Mouse (Mus musculus) forebrain, postnatal 0 days (tissue): Measurements from ENCODE around the gene Fam83e. TPM values are rescaled to one million over a fixed set of nuclear protein-coding genes. Genes with fewer than 3 reads are reported as not detected.

ENCODE experiments used
- ATAC-seq: fragments of 200-750 bp; cut with Nextera tagmentation; 2 replicates; pipeline ENCODE4 v1.8.0; 2017; ENCODE audit warnings: mild to moderate bottlenecking, moderate library complexity
- DNase-seq: peaks from one replicate; pipeline ENCODE4 v3.0.0-alpha.2; 2015
- H3K27ac ChIP-seq: fragments of 300-500 bp; sonication (generic); 2 replicates; pipeline ENCODE4 v1.5.1; 2014; ENCODE audit warnings: low read depth, mild to moderate bottlenecking, antibody characterized with exemption, low read length, moderate library complexity, mixed read lengths
- H3K27me3 ChIP-seq: fragments of 300-500 bp; sonication (generic); 2 replicates; pipeline ENCODE4 v1.6.1; 2014; ENCODE audit warnings: mild to moderate bottlenecking, low read length, mixed read lengths; ENCODE audit not compliant: insufficient read depth
- H3K36me3 ChIP-seq: fragments of 300-500 bp; sonication (generic); 2 replicates; pipeline ENCODE4 v1.6.1; 2014; ENCODE audit warnings: mild to moderate bottlenecking, moderate library complexity; ENCODE audit not compliant: insufficient read depth
- H3K4me1 ChIP-seq: fragments of 300-500 bp; sonication (generic); 2 replicates; pipeline ENCODE4 v1.6.1; 2014; ENCODE audit warnings: antibody characterized with exemption; ENCODE audit not compliant: insufficient read depth
- H3K4me2 ChIP-seq: fragments of 300-500 bp; sonication (generic); 2 replicates; pipeline ENCODE4 v1.6.1; 2014; ENCODE audit warnings: low read depth, mild to moderate bottlenecking, moderate library complexity
- H3K4me3 ChIP-seq: fragments of 300-500 bp; sonication (generic); 2 replicates; pipeline ENCODE4 v1.5.1; 2014; ENCODE audit warnings: low read depth, low read length, mixed read lengths
- H3K9ac ChIP-seq: fragments of 300-500 bp; sonication (generic); 2 replicates; pipeline ENCODE4 v1.6.1; 2014; ENCODE audit warnings: mild to moderate bottlenecking
- H3K9me3 ChIP-seq: fragments of 300-500 bp; sonication (generic); 2 replicates; pipeline ENCODE4 v1.6.1; 2016; ENCODE audit warnings: low read length
- CTCF ChIP-seq: sonication (generic); IDR thresholded peaks from 2 replicates; pipeline ENCODE4 v1.5.1; 2016; ENCODE audit warnings: antibody characterized with exemption, control low read depth, low read depth
- WGBS: fragments of 180-500 bp; shearing (Covaris S2); extraction: QIAGEN DNeasy Blood & Tissue Kit; methylation state at CpG from one replicate; pipeline ENCODE4 v1.1.7; 2014; 5-methylcytosine and 5-hydroxymethylcytosine counted together
- polyA plus RNA-seq: library from polyadenylated mRNA; unstranded; fragments of >200 nt; fragmentation: Nextera tagmentation; extraction: Ambion mirVana; gene quantifications from 2 replicates; pipeline ENCODE4 v1.2.1, GENCODE M21; 2015
- total RNA-seq: library from RNA; depleted of rRNA; stranded (reverse); fragments of >200 nt; gene quantifications from 2 replicates; pipeline ENCODE4 v1.2.3, GENCODE M21; 2014

Gene Fam83e
- total and polyA plus RNA-seq, 2 experiments from 2014 or later, result 0.33 TPM; not detected in 1

GRCm38 (mm10) chr7:45715090-45715708 is 5.8 kb upstream of the Fam83e start, which contains the start of gene Rpl18:
Gene Rpl18, plus strand, starts transcription at chr7:45715457.
- H3K27me3 ChIP-seq, result no peaks in the 10 kb centered on the region
- peak within 1 kb of the TSS; percentile 64 for H3K27ac ChIP-seq
- 7% methylated on average over 34 of the region's 34 CpGs for WGBS
- H3K4me3 ChIP-seq, result peak within 1 kb of the TSS; percentile 66
- peak within 1 kb of the TSS; percentile 74 for H3K9ac ChIP-seq
- H3K9me3 ChIP-seq, result no peaks in the 10 kb centered on the region
- peaks cover 38% of the 10 kb centered on the region for H3K36me3 ChIP-seq
- peaks cover 19% of the 10 kb centered on the region for H3K4me1 ChIP-seq
- TF ChIP-seq CTCF, result 0 out of 2 replicates have a peak, but pooled peaks have one; percentile 14
- H3K4me2 ChIP-seq, result peak within 1 kb of the TSS; percentile 91
- DNase-seq (peak; percentile 99), ATAC-seq (peak; percentile 94)

GRCm38 (mm10) chr7:45715741-45716459 is 5.1 kb upstream of the Fam83e start:
- H3K4me3 ChIP-seq, result peak overlapping the region; percentile 66
- H3K36me3 ChIP-seq, result peaks cover 37% of the 10 kb centered on the region
- no peak for DNase-seq
- no peak overlapping the region; the same call in 1 of the 2 replicates for H3K27ac ChIP-seq
- no peaks in the 10 kb centered on the region for H3K9me3 ChIP-seq
- TF ChIP-seq CTCF, result no peak
- 81% methylated on average over 19 of the region's 19 CpGs for WGBS
- H3K27me3 ChIP-seq, result no peaks in the 10 kb centered on the region
- H3K9ac ChIP-seq, result no peak overlapping the region
- peak overlapping the region; percentile 91 for H3K4me2 ChIP-seq
- ATAC-seq, result no peak
- H3K4me1 ChIP-seq, result peaks cover 19% of the 10 kb centered on the region

- Histone ChIP-seq H3K4me2 (peak overlapping the region; percentile 52; the same call in 1 of the 2 replicates), H3K9me3 (no peaks in the 10 kb centered on the region), H3K27ac (no peak overlapping the region), H3K4me3 (no peak overlapping the region), H3K36me3 (peaks cover 37% of the 10 kb centered on the region), H3K27me3 (no peaks in the 10 kb centered on the region), H3K9ac (no peak overlapping the region), H3K4me1 (peaks cover 19% of the 10 kb centered on the region)
- TF ChIP-seq CTCF, result no peak
- WGBS, result 91% methylated on average over 3 of the region's 3 CpGs
- no peak for DNase-seq
- no peak for ATAC-seq
Observed at GRCm38 (mm10) chr7:45716460-45716857, 4.6 kb upstream of the Fam83e start.

- Histone ChIP-seq H3K27ac (peak overlapping the region; percentile 90), H3K27me3 (no peaks in the 10 kb centered on the region), H3K9ac (peak overlapping the region; percentile 65), H3K4me1 (peaks cover 19% of the 10 kb centered on the region), H3K36me3 (peaks cover 37% of the 10 kb centered on the region), H3K4me2 (peak overlapping the region; percentile 52), H3K9me3 (no peaks in the 10 kb centered on the region), H3K4me3 (peak overlapping the region; percentile 72)
- ATAC-seq (no peak), DNase-seq (no peak)
- TF ChIP-seq CTCF, result no peak
- 10% methylated on average over 31 of the region's 31 CpGs for WGBS
Observed at GRCm38 (mm10) chr7:45716952-45717917, 3.8 kb upstream of the Fam83e start.

GRCm38 (mm10) chr7:45717918-45718297 is 3.1 kb upstream of the Fam83e start, which contains the start of gene Sphk2:
Gene Sphk2, minus strand, starts transcription at chr7:45718002.
- Histone ChIP-seq H3K9ac (peak within 1 kb of the TSS; percentile 91), H3K27ac (peak within 1 kb of the TSS; percentile 90), H3K36me3 (peaks cover 36% of the 10 kb centered on the region), H3K9me3 (no peaks in the 10 kb centered on the region), H3K27me3 (no peaks in the 10 kb centered on the region), H3K4me2 (peak within 1 kb of the TSS; percentile 65), H3K4me3 (peak within 1 kb of the TSS; percentile 72), H3K4me1 (peaks cover 19% of the 10 kb centered on the region)
- DNase-seq (peak; percentile 100), ATAC-seq (peak; percentile 82)
- under 1% methylated on average over 41 of the region's 41 CpGs for WGBS
- TF ChIP-seq CTCF, result no peak

- Histone ChIP-seq H3K4me1 (peaks cover 19% of the 10 kb centered on the region), H3K9me3 (no peaks in the 10 kb centered on the region), H3K27me3 (no peaks in the 10 kb centered on the region), H3K36me3 (peaks cover 34% of the 10 kb centered on the region), H3K4me3 (peak overlapping the region; percentile 72), H3K27ac (peak overlapping the region; percentile 90), H3K9ac (peak overlapping the region; percentile 91), H3K4me2 (peak overlapping the region; percentile 65)
- WGBS, result under 1% methylated on average over 20 of the region's 20 CpGs
- ATAC-seq (peak; percentile 12), DNase-seq (no peak)
- no peak for TF ChIP-seq CTCF
Observed at GRCm38 (mm10) chr7:45718331-45718730, 2.7 kb upstream of the Fam83e start.
